Mouse (Mus musculus) C2C12 (cell line): Measurements from ENCODE around the gene AY358078. TPM values are rescaled to one million over a fixed set of nuclear protein-coding genes. Genes with fewer than 3 reads are reported as not detected.
"Not testable (repeated sequence)": the region's sequence is repeated elsewhere in the genome, so short reads cannot be mapped to it uniquely, and the experiment has no call there.

ENCODE experiments used
- H3K27me3 ChIP-seq: one replicate; pipeline ENCODE4 v1.6.1; 2011; ENCODE audit not compliant: control insufficient read depth, insufficient read depth, insufficient read length
- H3K36me3 ChIP-seq: one replicate; pipeline ENCODE4 v1.6.1; 2011; ENCODE audit not compliant: control insufficient read depth, insufficient read depth
- H3K4me3 ChIP-seq: one replicate; pipeline ENCODE4 v1.5.1; 2011; ENCODE audit warnings: mild to moderate bottlenecking, control low read depth; ENCODE audit not compliant: poor library complexity, insufficient read depth, severe bottlenecking
- H3K79me2 ChIP-seq: one replicate; pipeline ENCODE4 v1.6.1; 2011; ENCODE audit not compliant: control insufficient read depth, insufficient read depth
- H3K79me3 ChIP-seq: one replicate; pipeline ENCODE4 v1.6.1; 2011; ENCODE audit warnings: low read depth, control low read depth
- H3ac ChIP-seq: one replicate; pipeline ENCODE3; 2011; ENCODE audit warnings: low read depth; ENCODE audit not compliant: control insufficient read depth, insufficient read length
- CEBPB ChIP-seq: IDR thresholded peaks from one replicate; pipeline ENCODE4 v1.6.1; 2011; ENCODE audit warnings: low read depth, mild to moderate bottlenecking, control low read depth, moderate library complexity
- CTCF ChIP-seq: IDR thresholded peaks from one replicate; pipeline ENCODE4 v1.5.1; 2011; ENCODE audit not compliant: control insufficient read depth, insufficient read depth, insufficient read length
- FOSL1 ChIP-seq: IDR thresholded peaks from one replicate; pipeline ENCODE4 v1.8.0; 2011; ENCODE audit warnings: mild to moderate bottlenecking, low read length; ENCODE audit not compliant: poor library complexity, insufficient read depth, severe bottlenecking
- MAX ChIP-seq: IDR thresholded peaks from one replicate; pipeline ENCODE4 v1.6.1; 2011; ENCODE audit warnings: mild to moderate bottlenecking, control low read depth
- MYOD1 ChIP-seq: IDR thresholded peaks from one replicate; pipeline ENCODE4 v1.6.1; 2011; ENCODE audit warnings: low read depth; ENCODE audit not compliant: control insufficient read depth, insufficient read length
- MYOG ChIP-seq: IDR thresholded peaks from one replicate; pipeline ENCODE4 v1.6.1; 2011; ENCODE audit not compliant: control insufficient read depth, insufficient read length; ENCODE audit errors: extremely low read depth
- USF1 ChIP-seq: IDR thresholded peaks from one replicate; pipeline ENCODE4 v1.6.1; 2011; ENCODE audit warnings: low read depth, mild to moderate bottlenecking, control low read depth, moderate library complexity
- polyA plus RNA-seq: library from polyadenylated mRNA; unstranded; fragments of >200 nt; fragmentation: generic; extraction: Trizol; gene quantifications from one replicate; pipeline ENCODE4 v1.2.1, GENCODE M21; 2012; ENCODE audit warnings: missing spikeins

The AY358078 gene
- polyA plus RNA-seq, 1 experiment: not detected

GRCm38 (mm10) chr14:51829188-51829587, 29.3 kb downstream of the AY358078 start:
- H3K4me3 ChIP-seq: no peak overlapping the region
- no peaks in the 10 kb centered on the region for H3K36me3 ChIP-seq
- no peak overlapping the region for H3ac ChIP-seq
- H3K27me3 ChIP-seq: no peaks in the 10 kb centered on the region
- no peaks in the 10 kb centered on the region for H3K79me2 ChIP-seq
- no peaks in the 10 kb centered on the region for H3K79me3 ChIP-seq
- no peak for TF ChIP-seq USF1
- no peak for TF ChIP-seq MYOD1
- no peak for TF ChIP-seq CEBPB

- H3K27me3 ChIP-seq, H3K4me3 ChIP-seq, H3K36me3 ChIP-seq, H3K79me2 ChIP-seq, H3K79me3 ChIP-seq, H3ac ChIP-seq: not testable (repeated sequence)
These were observed 38.6 kb downstream of the AY358078 start for GRCm38 (mm10) chr14:51838480-51838879.

GRCm38 (mm10) chr14:51842250-51842649, 42.4 kb downstream of the AY358078 start:
- Histone ChIP-seq H3K79me3 (no peaks in the 10 kb centered on the region), H3K4me3 (no peak overlapping the region), H3ac (no peak overlapping the region), H3K36me3 (no peaks in the 10 kb centered on the region), H3K27me3 (no peaks in the 10 kb centered on the region), H3K79me2 (no peaks in the 10 kb centered on the region)
- TF ChIP-seq MAX: no peak

- Histone ChIP-seq H3K79me2 (no peaks in the 10 kb centered on the region), H3K27me3 (no peaks in the 10 kb centered on the region), H3K4me3 (no peak overlapping the region), H3ac (no peak overlapping the region), H3K79me3 (no peaks in the 10 kb centered on the region), H3K36me3 (no peaks in the 10 kb centered on the region)
- no peak for TF ChIP-seq MAX
- TF ChIP-seq MYOD1: no peak
- TF ChIP-seq CTCF: no peak
- TF ChIP-seq FOSL1: no peak
- TF ChIP-seq CEBPB: no peak
- no peak for TF ChIP-seq USF1
- no peak for TF ChIP-seq MYOG
These were observed 42.9 kb downstream of the AY358078 start for GRCm38 (mm10) chr14:51842781-51843180.

GRCm38 (mm10) chr14:51843882-51844281, 44.0 kb downstream of the AY358078 start:
- no peaks in the 10 kb centered on the region for H3K79me2 ChIP-seq
- H3K79me3 ChIP-seq: no peaks in the 10 kb centered on the region
- no peaks in the 10 kb centered on the region for H3K27me3 ChIP-seq
- H3K36me3 ChIP-seq: no peaks in the 10 kb centered on the region
- no peak overlapping the region for H3ac ChIP-seq
- no peak overlapping the region for H3K4me3 ChIP-seq
- TF ChIP-seq USF1: no peak
- TF ChIP-seq MYOD1: no peak
- TF ChIP-seq MAX: no peak
- no peak for TF ChIP-seq MYOG
- no peak for TF ChIP-seq FOSL1
- TF ChIP-seq CTCF: no peak
- no peak for TF ChIP-seq CEBPB

GRCm38 (mm10) chr14:51846566-51846965, 46.7 kb downstream of the AY358078 start:
- no peak overlapping the region for H3ac ChIP-seq
- TF ChIP-seq FOSL1: no peak
- no peak for TF ChIP-seq CEBPB
- no peak for TF ChIP-seq USF1
- no peak for TF ChIP-seq MYOD1
- no peak for TF ChIP-seq MAX
- TF ChIP-seq CTCF: no peak
- no peak for TF ChIP-seq MYOG
- H3K79me2 ChIP-seq: no peaks in the 10 kb centered on the region
- H3K36me3 ChIP-seq: no peaks in the 10 kb centered on the region
- H3K27me3 ChIP-seq: no peaks in the 10 kb centered on the region
- no peak overlapping the region for H3K4me3 ChIP-seq
- H3K79me3 ChIP-seq: no peaks in the 10 kb centered on the region

GRCm38 (mm10) chr14:51851006-51851405, 51.2 kb downstream of the AY358078 start:
- H3K27me3 ChIP-seq, H3K36me3 ChIP-seq, H3K79me2 ChIP-seq, H3ac ChIP-seq, H3K4me3 ChIP-seq, H3K79me3 ChIP-seq: not testable (repeated sequence)
